Mouse (Mus musculus): ENCODE data around the gene Hnrnpr.

GRCm38 (mm10) chr4:136357026-136357425, 46.3 kb downstream of the Hnrnpr start:
- TF ChIP-seq CTCF (IDR thresholded peaks at IDR 0.05; ENCODE audit: control insufficient read depth, insufficient read depth, insufficient read length), result no peak
- no peak for TF ChIP-seq FOSL1 (IDR thresholded peaks at IDR 0.05; ENCODE audit: insufficient read depth, low read length, poor library complexity, severe bottlenecking)
- no peak for TF ChIP-seq MYOD1 (IDR thresholded peaks at IDR 0.05; ENCODE audit: control insufficient read depth, insufficient read length, low read depth)

Measured in C2C12 (cell line).